ENCODE assay signal across 11 mouse cellular contexts in genomic region chr2:168440918-168441328, GRCm38 (mm10).
A peak's percentile ranks its signal among the peaks of the same experiment; 100 is the strongest.
DNase-seq lines count a peak whose midpoint lies in the region; TF ChIP-seq lines count a peak whose summit lies in the region.
"Had no signal": no experiment of that assay in that cellular context is flagged by ENCODE, and none has a peak within 500 bp of the region (broad histone marks: within the 10 kb centered on the region; RNA-seq: fewer than 3 reads in every experiment).

No protein-coding gene starts in this region.

- in situ Hi-C loops in ES-E14 (cut with MboI; ENCODE audit: low sequenced_read_pairs in 2 of 2, unreplicated experiment in 2 of 2): loop anchor here in 1 of 2 experiments (10.0 kb wide), 1 partner anchor 186 kb away; no protein-coding TSS in a partner anchor

- peak overlapping the region; percentile 19 to 24; a peak in 2 of 4 replicates for H3K4me3 ChIP-seq in ES-E14 (ENCODE audit: insufficient read depth in 1 of 2, low read depth in 1 of 2, low read length in 2 of 2, poor library complexity in 1 of 2, severe bottlenecking in 1 of 2)
- H3K4me3 ChIP-seq: limb, embryonic 12.5 days; neural tube, embryonic 12.5 days had no signal

- no peak for DNase-seq in ES-E14 (ENCODE audit: low read depth, low spot score)
- peak; percentile 64 for DNase-seq in brain, embryonic 18.5 days (ENCODE audit: low read depth, low spot score)
- peak; percentile 78 to 85 for DNase-seq in frontal cortex, postnatal 10 days (ENCODE audit: low spot score in 2 of 2)
- peak; percentile 63 to 95 for DNase-seq in left cerebral cortex, adult 8-10 months (ENCODE audit: low spot score in 2 of 2)
- no peak for DNase-seq in natural killer cell, adult 2 months (ENCODE audit: low spot score in 2 of 2)
- DNase-seq in Muller cell, postnatal 12 days (ENCODE audit: inconsistent ontology term): no peak
- DNase-seq in lung, postnatal 25 days (ENCODE audit: low spot score): no peak
- DNase-seq: adrenal gland, postnatal 36 days; lung, postnatal 4 days had no signal

- H3K9me3 ChIP-seq in ES-E14 (ENCODE audit: control insufficient read depth, insufficient read depth, low read depth, low read length): no peaks in the 10 kb centered on the region
- H3K9me3 ChIP-seq: neural tube, embryonic 12.5 days had no signal

- H3K27ac ChIP-seq in ES-E14 (ENCODE audit: insufficient read depth, low read depth, low read length, poor library complexity, severe bottlenecking): no peak overlapping the region
- H3K27ac ChIP-seq: limb, embryonic 12.5 days; neural tube, embryonic 12.5 days had no signal

- no peaks in the 10 kb centered on the region for H3K36me3 ChIP-seq in ES-E14 (ENCODE audit: control insufficient read depth, insufficient read depth, low read length, poor library complexity, severe bottlenecking)
- H3K36me3 ChIP-seq: limb, embryonic 12.5 days; neural tube, embryonic 12.5 days had no signal

- H3K4me1 ChIP-seq in ES-E14 (ENCODE audit: control insufficient read depth in 2 of 2, insufficient read depth in 2 of 2, low read length in 2 of 2, poor library complexity in 1 of 2): peaks cover 0 to 16% of the 10 kb centered on the region in 2 experiments; a peak in 2 of 4 replicates

- H3K9ac ChIP-seq in ES-E14 (ENCODE audit: insufficient read depth, low read depth, low read length, poor library complexity, severe bottlenecking): no peak overlapping the region
- H3K9ac ChIP-seq: limb, embryonic 12.5 days; neural tube, embryonic 12.5 days had no signal

TF ChIP-seq in ES-E14, 5 proteins besides CTCF, POLR2A, EP300 and RAD21:
- TF ChIP-seq ZNF384 (IDR thresholded peaks at IDR 0.05; ENCODE audit: low read depth, low read length): no peak
- TF ChIP-seq ZC3H11A (IDR thresholded peaks at IDR 0.05; ENCODE audit: borderline replicate concordance, low read depth, low read length): no peak
- no peak for TF ChIP-seq MAFK (IDR thresholded peaks at IDR 0.05; ENCODE audit: insufficient read depth, low read depth, low read length)
- no peak for TF ChIP-seq CHD2 (IDR thresholded peaks at IDR 0.05; ENCODE audit: low read depth, low read length)
- TF ChIP-seq HCFC1 (IDR thresholded peaks at IDR 0.05; ENCODE audit: borderline replicate concordance, insufficient read depth, low read length): no peak

Comparison
In these comparisons a context has a peak if more than half of its experiments do, and no peak if none do; other contexts are left out.
1. DNase-seq: peak in brain, embryonic 18.5 days (single experiment), frontal cortex, postnatal 10 days (2 of 2) and left cerebral cortex, adult 8-10 months (2 of 2); none in ES-E14 (single experiment), natural killer cell, adult 2 months (0 of 2), Muller cell, postnatal 12 days (single experiment) and lung, postnatal 25 days (single experiment).